Mouse (Mus musculus) left cerebral cortex, adult 18-20 months (tissue): ENCODE measurements at regions not wholly inside any gene's neighbourhood (a gene's known extent, or its start where the extent isn't known, plus 50 kb on each side); places are given as distances from the start of the nearest gene placed in this dataset.

Experiments
- DNase-seq, 2 experiments: peaks; one replicate each; pipeline ENCODE4 v3.0.0; 2021 to 2022; ENCODE audit warnings: low spot score in 2 of 2, mixed read lengths in 1 of 2

DNA sequence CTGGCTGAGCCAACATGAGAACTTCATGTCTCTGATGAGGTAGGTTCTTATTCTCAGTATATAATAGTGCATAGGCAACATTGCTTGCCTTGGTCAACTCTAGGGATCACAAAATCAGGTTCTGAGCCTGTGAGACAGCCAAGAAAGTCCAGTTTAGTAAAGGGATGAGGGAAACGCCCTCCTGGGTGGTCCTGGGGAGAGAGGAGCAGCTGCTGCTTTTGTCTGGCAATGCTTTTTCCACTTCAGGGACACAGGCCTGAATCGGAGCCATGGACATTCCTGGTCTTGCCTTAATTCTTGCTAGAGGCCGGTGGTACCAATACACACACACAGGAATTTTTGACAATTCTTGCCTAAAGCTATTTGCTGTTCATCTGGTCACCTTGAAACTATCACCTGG is 169.8 kb downstream of the Plpp3 start:
- DNase-seq = no peak

DNA sequence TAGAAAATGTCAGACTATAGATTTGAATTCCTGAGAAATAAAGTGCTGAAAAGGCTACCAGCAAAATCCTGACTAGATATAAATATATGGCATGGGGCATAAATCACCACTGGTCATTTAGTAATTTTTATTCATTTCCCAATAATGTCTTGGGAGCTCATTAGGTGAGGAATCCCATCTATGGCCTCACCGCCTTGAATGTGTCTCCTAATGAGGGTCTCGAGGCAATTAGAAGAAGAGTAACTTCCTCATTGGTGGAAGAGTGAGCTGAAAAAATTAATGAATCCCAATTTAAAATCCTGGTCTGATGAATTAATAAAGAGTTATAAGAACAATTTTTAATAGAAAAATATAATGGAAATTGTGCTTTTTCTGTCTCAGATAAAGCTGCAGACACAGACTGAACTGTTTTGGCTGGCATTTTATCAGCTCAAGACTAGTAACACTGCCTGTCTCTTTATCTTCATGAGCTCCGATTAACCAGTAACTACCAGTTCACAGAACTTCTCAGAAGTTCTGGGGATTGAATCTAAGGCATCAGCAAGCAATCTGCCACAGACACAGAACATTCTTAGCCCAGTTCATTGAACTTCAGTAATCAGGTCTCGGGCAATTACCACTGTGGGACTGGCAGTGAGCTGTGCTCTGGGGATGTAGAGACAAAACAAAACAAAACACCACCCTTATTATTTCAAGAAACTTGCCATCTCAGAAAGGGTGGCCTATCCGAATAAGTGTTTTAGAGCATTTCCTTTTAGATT is 170.7 kb downstream of the Plpp3 start:
- no peak for DNase-seq

DNA sequence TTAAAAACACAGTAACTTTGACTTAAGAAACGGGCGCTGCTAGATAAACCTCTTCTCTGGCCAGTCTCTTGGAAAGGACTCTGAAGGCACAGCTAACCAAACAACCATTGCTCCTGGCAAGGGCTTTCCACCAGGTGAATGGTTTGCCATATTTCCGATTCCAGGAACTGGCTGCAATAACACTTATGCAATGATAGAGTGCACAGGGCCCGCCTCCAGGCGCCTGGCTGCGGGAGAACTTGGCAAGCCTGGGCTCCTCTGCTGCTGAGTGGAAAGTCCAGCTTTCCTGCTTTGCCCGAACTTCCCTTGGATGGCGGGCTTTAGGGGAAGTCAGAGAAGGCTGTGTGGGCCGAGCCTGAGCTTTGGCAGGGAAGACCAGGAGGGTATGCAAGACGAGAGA is 171.6 kb downstream of the Plpp3 start:
- no peak for DNase-seq

DNA sequence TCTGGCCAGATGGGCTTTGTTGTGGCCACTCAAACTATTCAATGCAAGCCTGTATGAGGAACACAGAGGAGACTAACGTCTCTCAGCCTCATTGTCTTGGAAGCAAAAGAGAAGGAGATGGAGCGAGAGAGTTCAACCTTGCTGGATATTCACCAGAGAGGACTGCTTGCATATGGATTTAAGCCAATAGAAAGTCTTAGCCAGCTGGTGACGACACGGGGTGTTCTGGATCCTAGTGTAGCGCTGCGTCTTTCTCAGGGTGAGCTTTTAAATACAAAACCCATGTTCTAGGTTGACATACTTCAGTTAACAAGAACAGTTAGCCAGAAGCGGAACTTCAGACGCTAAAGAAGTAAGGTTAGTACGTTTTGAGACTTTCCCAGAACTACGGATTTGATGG is 174.9 kb downstream of the Plpp3 start:
- DNase-seq = no peak

DNA sequence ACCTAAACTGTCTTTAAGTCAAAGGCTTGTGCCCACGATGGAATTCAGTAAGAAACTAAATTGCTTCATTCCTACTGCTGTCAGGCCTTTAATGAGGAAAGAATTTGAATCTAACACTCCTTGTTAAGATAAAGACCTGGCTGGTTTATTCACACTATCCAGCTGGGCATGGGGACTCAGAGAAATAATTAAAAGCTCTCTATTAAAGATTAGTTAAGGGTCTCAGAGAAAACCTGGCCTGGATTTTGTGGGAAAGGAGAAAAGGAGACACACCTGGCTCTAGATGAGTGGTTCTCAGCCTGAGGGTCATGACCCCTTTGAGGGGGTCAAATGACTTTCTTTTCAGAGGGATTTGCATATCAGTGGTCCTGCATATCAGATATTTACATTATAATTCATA is 178.7 kb downstream of the Plpp3 start:
- no peak for DNase-seq

DNA sequence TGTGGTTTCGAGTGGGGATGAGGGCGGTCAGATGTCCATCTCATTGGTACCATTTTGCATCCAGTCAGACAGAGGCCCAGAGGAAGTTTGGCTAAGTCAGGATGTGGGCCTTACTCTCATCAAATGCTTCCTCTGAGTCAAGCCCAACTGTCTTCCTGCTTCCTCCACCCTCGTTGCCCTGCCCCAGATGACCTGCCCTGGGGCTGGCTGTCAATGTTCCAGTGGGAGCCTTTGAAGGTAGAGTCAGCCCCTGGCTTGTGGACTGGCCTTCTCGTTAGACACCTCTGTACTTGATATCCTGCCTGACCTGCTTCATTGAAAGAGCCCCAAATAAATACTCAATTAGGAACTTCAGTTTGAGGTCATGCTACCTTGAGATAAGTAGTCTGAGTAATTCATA is 179.4 kb downstream of the Plpp3 start:
- no peak for DNase-seq

DNA sequence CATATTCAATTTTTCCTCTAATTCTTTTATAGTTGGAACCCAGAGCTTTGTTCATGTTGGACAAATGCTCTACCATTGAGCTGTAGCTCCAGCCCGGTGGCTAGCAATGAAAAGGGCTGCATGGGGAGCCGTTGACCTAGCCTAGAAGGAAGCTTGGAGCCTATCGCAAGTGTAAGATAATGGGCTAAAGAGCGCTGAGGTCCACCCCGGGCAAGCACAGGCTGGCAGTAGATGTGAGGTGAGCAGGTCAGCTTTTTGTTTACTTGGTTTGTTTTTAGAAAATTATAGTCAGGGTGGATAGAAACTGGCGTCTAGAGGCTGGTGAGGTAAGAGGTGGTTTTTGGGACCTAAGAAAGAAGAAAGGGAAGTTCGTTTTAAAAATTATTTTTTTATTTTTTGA is 181.0 kb downstream of the Plpp3 start:
- DNase-seq = no peak

DNA sequence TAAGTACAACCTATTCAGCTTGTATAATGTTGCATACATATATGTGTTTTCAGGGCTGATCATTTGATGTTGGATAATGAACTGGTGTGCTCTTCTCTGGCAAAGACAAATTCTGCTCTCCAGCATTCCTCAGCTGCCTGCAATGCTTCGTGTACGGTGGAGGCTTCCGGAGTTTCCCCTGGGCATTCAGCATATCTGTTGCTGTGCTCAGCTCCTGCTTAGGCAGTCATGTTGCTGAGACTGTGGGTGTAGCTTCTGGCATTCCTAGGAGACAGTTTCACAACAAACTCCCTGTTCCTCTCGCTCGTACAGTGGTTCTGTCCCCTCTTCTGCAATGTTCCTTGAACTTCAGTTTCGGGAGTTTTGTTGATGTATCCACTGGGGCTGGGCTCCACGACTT is 181.7 kb downstream of the Plpp3 start:
- peak in 1 of 2 experiments; percentile 24 for DNase-seq

DNA sequence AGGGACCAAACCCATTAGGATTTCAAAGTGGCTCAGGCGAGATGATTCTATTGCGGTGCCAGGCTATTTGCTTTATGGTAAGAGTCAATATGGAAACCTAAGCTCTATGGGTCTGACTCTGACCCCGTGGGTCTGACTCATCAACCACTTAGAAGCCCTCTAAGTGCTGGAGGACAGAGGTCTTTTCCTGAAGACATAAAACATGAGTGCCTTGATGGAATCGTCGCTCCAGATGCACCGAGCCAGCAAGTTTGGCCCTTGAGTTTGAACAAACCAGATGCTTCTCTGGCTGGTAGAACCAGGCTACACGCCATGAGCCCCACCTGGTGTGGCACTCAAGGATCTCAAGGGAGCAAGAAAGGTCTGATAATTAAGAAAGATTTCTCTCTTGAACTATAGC is 184.1 kb downstream of the Plpp3 start:
- DNase-seq = no peak

DNA sequence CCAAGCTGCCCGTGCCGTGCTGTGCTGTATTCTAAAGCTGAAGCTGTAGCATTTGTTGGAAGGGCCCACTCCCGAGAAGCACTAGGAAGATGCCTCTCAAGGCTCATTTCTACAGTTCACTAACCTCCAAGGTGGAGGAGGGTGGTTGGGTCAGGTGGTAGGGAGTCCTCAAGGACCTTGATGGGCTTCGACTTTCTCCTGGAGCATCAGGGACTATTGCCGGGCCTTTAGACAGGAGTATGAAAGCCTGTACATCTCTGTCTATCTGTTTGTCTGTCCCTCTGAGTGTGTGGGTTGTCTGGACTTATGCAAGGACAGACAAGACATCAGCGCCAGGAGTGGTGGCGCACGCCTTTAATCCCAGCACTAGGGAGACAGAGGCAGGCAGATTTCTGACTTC is 189.7 kb downstream of the Plpp3 start:
- DNase-seq = no peak

DNA sequence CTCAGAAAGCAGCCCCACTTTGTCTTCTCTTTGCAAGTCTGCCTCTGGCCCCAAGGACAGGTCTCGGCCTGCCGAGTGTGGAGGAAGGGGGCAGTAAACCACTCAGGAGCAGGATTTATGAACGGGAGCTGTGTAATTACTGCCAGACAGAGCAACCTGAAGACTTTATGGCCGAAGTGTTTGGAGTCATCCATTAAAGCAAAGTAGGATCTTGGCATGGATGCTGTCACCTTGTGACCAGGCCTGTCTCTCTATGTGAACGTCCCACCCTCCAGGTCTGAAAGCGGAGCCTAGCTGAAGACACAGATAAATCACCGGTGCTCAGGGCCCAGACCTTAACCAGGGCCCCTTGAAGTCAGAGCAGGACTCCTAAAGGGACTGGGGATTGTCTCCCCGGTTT is 190.8 kb downstream of the Plpp3 start:
- DNase-seq = no peak

DNA sequence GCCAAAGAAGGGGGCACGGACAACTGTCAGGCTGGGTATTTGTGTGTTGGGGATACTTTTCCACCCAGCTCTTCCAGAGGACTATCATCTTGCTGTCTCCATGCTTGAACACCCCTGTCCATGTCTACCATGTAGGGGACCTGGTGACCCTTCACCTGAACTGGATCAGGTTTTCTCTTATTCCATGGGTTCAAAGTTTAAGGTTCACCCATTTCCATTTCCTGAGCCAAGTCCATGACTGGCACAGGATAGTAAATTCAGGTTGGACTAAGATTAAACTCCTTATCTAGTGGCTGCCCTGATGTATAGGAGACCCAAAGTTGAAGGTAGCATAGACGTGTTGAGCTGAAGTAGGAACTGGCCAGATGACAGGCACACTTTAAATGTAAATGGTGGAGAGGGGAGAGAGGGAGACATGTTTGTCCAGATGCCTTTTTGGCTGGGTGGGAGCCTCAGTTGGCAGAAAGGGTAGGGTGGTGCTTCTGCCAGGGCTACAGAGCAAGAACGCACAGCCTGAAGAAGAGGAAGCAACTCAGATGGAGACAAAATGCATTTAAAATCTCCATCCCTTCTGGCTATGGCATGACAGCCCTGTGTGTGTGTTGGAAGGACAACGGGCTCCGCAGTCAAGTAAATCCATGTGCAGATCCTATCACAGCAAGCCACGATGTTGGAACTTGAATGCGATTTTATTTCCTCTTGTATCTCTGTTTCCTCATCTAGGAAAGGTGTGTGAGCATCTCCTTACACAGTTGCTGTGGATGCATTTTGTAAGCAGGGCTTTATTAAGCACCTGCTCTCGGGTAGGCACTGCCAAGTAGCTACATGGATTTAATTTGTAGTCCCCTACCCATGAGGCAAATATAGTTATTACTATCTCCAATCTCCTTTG is 192.4 kb downstream of the Plpp3 start:
- DNase-seq = no peak

DNA sequence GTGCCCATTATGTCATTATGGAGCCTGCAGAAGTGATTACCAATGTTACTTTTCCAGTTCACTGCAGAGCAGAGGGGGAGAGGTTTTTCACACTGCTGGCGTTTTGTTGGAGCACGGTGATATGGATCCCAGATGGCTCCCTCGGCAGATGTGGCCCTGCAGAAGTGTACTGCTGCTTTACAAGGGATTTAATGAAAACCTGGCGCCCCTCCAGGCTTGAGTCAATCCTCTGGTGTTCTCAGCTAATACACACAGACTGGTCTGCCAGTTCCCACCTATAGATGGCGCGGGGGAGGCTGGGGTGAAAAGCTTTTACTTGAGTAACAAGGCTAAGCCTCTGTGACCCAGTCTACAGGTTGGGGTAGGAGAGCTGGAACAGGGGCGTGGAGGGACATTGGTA is 195.2 kb downstream of the Plpp3 start:
- no peak for DNase-seq

DNA sequence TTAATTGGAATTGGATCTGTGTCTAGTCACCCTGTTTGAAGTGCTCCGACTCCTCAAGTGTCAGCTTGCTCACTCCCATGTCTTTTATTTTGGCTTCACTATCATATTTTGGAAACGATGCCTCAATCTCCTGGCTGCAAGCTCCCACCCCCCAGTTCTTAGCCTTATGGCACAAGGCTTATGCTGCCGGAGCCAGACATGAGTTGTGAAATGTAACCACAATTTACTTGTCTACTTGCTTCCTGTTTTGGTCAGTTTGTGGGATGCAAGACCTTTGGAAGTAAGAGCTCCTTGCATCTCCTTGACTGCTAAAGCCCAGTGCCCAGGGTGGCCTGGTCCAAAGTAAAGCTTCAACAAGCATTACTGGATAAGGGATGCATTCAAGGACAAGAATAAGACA is 195.8 kb downstream of the Plpp3 start:
- DNase-seq = no peak

DNA sequence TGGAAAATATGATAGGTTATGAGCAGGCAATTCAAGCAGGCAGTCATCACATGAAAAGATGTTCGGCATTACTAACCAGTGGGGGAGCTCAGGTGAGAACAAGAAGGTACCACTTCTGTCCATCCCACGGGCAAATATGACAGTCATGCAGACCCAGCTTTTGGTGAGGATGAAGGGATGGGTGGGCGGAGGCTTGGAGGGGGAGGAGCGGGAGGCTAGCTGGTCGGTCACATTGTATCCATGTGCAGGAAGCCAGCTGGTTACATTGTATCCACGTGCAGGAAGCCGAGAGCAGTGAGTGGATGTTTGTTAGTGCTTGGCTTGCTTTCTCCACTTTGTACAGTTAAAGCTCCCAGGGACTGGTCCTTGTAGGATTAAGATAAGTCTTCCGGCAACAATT is 196.9 kb downstream of the Plpp3 start:
- no peak for DNase-seq

DNA sequence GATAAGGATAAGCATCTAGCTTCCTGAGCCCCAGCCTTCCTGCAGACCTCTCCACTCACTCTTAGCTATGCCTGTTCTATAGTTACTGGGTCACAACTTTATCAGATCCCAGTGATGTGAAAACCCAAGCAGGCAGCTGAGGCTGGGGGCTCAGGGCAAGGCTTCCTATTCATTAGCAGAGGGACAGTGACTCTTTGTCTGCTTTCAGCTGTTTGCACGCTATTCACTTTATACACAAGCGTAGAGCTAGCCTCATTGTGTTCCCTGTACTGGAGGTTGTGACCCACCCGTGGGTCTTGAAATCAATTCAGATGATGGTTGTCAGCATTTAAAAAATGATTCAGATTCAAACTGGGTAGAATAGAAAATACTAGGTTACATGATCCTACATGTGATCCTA is 199.5 kb downstream of the Plpp3 start:
- DNase-seq = no peak

DNA sequence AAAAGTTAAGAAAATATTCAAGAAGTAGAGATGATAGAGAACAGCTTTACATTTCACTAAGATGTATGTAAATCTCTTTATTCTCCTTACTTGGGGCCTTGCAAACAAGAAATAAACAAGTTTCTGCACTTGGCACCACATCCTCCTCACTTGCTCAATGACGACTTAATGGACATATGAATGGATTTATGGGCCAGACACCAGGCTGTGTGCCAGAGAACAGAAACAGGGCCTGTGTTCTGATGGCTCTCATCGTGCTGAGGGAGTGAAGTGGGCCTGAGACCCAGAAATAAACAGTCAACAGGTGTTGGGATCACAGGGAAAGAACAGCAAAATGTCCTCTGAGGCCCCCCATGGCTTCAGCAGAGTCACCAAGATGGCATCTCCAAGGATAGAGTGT is 201.6 kb downstream of the Plpp3 start:
- no peak for DNase-seq

DNA sequence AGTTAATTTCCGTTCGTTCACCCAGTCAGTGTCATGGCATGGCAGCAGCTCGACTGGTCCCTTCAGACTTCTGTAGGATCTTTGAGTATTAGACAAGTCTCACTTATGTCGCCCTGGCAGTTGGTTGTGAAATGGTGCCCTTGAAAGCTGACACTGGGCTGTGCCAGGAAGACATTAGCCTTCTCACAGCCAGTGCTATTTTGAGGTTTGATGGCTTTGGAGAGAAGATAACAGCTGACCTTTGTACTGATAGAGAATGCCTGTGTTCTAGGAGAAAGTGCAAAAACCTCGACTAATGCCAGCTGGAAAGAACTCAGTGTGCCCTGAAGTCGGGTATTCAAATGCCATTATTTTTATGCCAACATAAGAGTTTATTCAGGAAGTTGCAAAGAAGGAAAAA is 207.3 kb downstream of the Plpp3 start:
- DNase-seq = no peak

DNA sequence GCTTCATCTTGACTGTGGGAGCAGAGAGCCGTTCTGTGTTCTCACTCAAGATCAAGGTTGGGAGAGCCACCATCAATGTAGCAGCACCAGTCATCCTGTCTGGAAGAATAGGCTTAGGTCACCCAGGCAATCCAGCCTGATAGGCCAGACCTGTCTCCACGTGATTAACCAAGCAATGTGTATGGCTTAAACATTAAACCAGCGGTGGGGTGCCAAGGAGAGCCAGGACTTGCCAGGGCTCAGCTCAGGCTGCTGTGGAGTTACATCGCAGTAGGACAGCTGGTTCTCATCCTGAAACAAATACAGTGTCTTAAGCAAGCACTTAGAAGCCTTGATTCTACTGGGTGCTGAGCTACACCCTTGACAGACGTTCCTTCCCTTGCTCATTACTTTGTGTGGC is 207.9 kb downstream of the Plpp3 start:
- no peak for DNase-seq

DNA sequence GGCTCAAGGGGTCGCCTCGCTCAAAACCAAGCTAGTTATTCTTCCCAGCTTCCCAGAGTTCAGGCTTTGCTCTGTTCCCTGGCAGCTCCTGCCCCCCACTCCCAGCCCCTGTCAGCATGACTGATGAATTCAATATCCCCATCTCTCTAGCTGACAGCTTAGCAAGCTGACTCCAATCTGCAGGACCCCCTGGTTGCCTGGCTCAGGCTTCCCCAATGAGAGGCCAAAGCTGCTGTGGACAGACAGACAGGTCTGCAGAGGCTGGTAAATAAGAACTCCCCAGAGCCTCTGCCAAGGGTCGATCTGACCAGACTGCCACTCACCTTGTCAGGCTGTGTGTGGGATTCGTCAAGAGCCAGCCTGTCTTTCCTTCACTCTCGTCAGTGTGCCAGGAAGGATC is 219.4 kb downstream of the Plpp3 start:
- no peak for DNase-seq

DNA sequence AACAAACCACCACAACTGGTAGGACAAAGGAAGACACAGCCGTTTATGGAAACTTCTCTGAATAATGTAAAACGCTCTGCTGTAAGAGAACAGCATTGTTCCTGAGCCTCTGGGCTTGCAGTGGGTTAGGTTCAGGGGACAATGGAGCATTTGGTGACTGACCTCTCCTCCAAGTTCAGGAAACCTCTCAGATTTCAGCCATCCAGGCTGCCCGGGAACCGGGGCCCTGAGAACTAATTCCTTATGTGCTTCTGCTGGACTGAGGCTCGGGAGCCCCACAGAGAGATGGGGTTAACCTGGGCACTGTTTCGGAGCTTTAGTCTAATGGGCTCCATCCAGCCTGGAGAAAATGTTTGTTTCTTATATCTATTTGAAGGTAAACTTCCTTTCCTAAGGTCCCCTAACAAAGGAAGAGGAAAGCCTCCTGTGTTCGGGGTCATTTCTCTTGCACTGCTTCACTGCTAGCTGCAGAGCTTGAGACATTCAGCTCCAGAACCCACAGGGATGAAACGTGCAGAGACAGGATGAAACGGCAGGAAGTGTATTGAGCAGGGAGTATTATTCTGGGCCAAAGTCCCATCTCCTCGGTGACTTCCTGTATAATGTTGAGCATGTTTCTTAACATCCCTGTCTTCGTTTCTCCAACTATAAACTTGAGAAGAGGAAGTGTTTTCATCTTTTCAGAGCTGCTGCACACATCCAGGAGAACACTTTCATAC is 220.5 kb downstream of the Plpp3 start:
- no peak for DNase-seq

DNA sequence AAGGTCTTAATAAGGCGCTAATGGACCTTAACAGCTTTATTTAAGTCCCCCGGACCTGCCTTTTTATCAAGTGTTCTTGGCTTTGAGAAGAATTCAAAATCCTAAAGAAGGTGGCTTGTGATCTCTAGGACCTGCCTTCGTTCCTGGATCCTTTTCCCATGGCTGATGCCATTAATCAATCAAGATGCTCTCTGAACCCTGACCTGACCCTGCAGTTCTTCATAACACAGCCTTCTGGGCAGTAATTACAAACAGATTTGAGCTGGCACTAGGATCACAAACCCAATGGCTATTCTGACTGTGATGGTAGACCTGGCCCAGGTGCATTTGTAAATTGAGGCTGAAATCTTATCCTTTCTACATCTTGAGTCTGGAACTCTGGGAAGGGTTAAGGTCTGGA is 227.7 kb downstream of the Plpp3 start:
- DNase-seq = no peak
